Mouse (Mus musculus) embryonic facial prominence, embryonic 15.5 days (tissue): ENCODE results near the gene Eipr1. TPM values are rescaled to one million over a fixed set of nuclear protein-coding genes. Genes with fewer than 3 reads are reported as not detected.
"Not testable (repeated sequence)": the region's sequence is repeated elsewhere in the genome, so short reads cannot be mapped to it uniquely, and the experiment has no call there.

ENCODE experiments used
- ATAC-seq: fragments of 200-750 bp; cut with Nextera tagmentation; 2 replicates; pipeline ENCODE4 v1.8.0; 2017; ENCODE audit warnings: low read depth, moderate TSS enrichment; ENCODE audit not compliant: insufficient number of reproducible peaks, low FRiP score, low TSS enrichment
- H3K27ac ChIP-seq: fragments of 300-500 bp; sonication (generic); replicated peaks from 2 replicates; pipeline ENCODE4 v1.5.1; 2015; ENCODE audit warnings: mild to moderate bottlenecking, inconsistent platforms
- H3K27me3 ChIP-seq: fragments of 300-500 bp; sonication (generic); 2 replicates; pipeline ENCODE4 v1.6.1; 2015; ENCODE audit warnings: inconsistent platforms
- H3K36me3 ChIP-seq: fragments of 300-500 bp; sonication (generic); 2 replicates; pipeline ENCODE4 v1.6.1; 2015; ENCODE audit warnings: mild to moderate bottlenecking, inconsistent platforms
- H3K4me1 ChIP-seq: fragments of 300-500 bp; sonication (generic); 2 replicates; pipeline ENCODE4 v1.6.1; 2015; ENCODE audit warnings: inconsistent platforms
- H3K4me2 ChIP-seq: fragments of 300-500 bp; sonication (generic); replicated peaks from 2 replicates; pipeline ENCODE4 v1.6.1; 2015; ENCODE audit warnings: mild to moderate bottlenecking, inconsistent platforms
- H3K4me3 ChIP-seq: fragments of 300-500 bp; sonication (generic); replicated peaks from 2 replicates; pipeline ENCODE4 v1.5.1; 2015; ENCODE audit warnings: mild to moderate bottlenecking, inconsistent platforms
- H3K9ac ChIP-seq: fragments of 300-500 bp; sonication (generic); 2 replicates; pipeline ENCODE4 v1.6.1; 2015; ENCODE audit warnings: inconsistent platforms
- H3K9me3 ChIP-seq: fragments of 300-500 bp; sonication (generic); replicated peaks from 2 replicates; pipeline ENCODE4 v1.6.1; 2016; ENCODE audit warnings: inconsistent platforms
- WGBS: fragments of 180-500 bp; shearing (Covaris S2); methylation state at CpG from one replicate; pipeline ENCODE4 v1.1.7; 2015; 5-methylcytosine and 5-hydroxymethylcytosine counted together
- polyA plus RNA-seq: library from polyadenylated mRNA; unstranded; fragments of >200 nt; fragmentation: Nextera tagmentation; extraction: Ambion mirVana; gene quantifications from 2 replicates; pipeline ENCODE4 v1.2.1, GENCODE M21; 2015

Eipr1 gene
- polyA plus RNA-seq, 1 experiment from 2014 or later, result 31.5 TPM

DNA sequence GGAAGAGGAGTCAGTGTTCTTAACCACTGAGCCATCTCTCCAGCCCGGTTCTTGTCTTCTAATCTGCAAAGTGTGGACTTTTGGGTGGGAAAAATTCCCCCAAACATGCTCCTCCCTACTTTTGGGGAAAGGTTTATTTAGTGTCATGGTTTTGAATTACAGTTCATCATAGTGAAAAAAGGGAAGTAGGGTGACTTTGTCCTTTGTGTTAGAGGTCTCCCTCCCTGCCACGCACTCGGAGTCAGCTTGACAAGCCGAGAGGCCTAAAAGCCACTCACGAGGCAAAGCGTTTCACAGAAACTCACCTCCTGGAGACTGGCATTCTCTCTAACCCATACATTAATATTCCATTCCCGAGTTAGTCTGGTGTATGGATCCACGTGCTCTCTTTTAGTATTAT is 19.0 kb upstream of the Eipr1 start:
- no peak overlapping the region for H3K27ac ChIP-seq
- no peak overlapping the region for H3K4me2 ChIP-seq
- ATAC-seq, result no peak
- no peak overlapping the region for H3K4me3 ChIP-seq
- H3K36me3 ChIP-seq, result peaks cover 58% of the 10 kb centered on the region
- WGBS, result 95% methylated on average over 8 of the region's 8 CpGs
- no peaks in the 10 kb centered on the region for H3K27me3 ChIP-seq
- no peak overlapping the region for H3K9ac ChIP-seq
- no peaks in the 10 kb centered on the region for H3K9me3 ChIP-seq
- no peaks in the 10 kb centered on the region for H3K4me1 ChIP-seq

DNA sequence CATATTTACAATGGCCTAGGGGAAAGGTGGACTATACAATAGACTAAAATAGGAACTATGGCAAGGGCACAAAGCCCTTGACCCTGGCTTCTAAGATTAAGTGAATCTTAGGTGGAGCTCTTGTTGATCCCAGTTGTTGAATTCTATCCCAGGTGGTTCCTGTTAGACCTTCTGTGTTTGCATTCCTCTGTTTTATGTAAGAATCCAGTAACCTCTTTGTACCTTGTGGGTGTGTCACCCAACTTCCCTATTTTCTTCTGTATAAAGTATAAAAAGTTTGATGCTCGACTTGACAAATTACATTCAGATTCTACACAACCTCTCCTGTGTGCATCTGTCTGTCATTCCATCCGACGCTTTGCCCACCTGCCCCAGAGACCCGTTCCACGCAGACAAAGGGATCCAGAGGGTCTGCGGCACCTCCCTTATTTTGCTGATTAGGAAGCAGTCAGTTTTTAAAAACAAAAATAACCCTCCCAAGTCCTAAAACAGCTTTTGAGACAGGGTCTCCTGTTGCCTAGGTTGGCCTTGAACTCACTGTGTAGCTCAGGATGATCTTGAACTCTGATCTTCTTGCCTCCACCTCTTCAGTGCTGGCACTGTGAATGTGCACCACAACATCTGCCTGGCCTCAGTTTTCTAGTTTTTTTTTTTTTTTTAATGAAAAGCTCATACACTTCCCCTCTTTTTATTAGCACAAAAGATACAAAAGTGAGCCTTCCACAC is 17.9 kb upstream of the Eipr1 start:
- H3K4me2 ChIP-seq, ATAC-seq, H3K4me1 ChIP-seq, H3K9ac ChIP-seq, H3K27ac ChIP-seq, H3K27me3 ChIP-seq, H3K9me3 ChIP-seq, H3K4me3 ChIP-seq: not testable (repeated sequence)
- peaks cover 56% of the 10 kb centered on the region for H3K36me3 ChIP-seq
- 95% methylated on average over 6 of the region's 6 CpGs for WGBS

DNA sequence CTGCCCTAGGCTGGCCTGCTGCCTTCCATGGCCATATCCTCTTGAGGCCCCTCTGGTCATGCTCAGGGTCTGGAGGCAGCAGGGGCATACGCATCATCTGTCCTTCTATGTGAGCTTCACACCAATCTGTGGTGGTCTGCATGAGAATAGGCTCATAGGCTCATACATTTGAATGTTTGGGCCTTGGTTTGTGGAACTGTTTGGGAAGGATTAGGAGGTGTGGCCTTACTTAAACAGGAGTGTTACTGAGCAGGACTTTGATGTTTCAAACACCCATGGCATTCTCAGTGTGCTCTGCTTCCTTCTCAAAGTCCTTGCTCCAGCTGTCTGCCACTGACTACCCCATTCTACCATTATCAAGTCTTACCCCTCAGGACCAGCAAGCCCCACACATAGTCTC is 17.3 kb upstream of the Eipr1 start:
- no peak overlapping the region for H3K9ac ChIP-seq
- ATAC-seq, result no peak
- 97% methylated on average over 1 of the region's 1 CpGs for WGBS
- H3K36me3 ChIP-seq, result peaks cover 54% of the 10 kb centered on the region
- no peaks in the 10 kb centered on the region for H3K27me3 ChIP-seq
- H3K4me1 ChIP-seq, result no peaks in the 10 kb centered on the region
- H3K9me3 ChIP-seq, result no peaks in the 10 kb centered on the region
- H3K27ac ChIP-seq, result no peak overlapping the region
- H3K4me2 ChIP-seq, result no peak overlapping the region
- no peak overlapping the region for H3K4me3 ChIP-seq

DNA sequence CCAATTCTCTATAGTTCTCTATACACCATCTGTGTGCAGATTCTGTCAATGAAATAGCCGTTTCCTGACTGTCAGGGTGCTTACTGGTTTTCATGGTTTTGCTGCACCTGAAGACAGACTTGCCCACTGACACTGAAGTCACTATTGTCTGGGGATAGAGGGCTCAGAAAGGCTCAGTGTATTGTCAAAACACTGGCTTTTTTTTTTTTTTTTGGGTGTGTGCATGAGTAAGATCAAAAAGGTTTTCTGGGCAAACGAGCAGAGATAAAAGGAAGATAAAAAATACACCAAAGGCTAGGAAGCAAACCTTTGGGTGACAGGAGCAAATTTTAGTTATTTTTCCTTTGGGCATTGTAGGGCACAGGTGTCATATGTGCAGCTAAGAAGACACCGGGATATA is 16.3 kb upstream of the Eipr1 start:
- H3K4me3 ChIP-seq, result no peak overlapping the region
- no peak for ATAC-seq
- no peak overlapping the region for H3K27ac ChIP-seq
- no peak overlapping the region for H3K9ac ChIP-seq
- H3K4me1 ChIP-seq, result no peaks in the 10 kb centered on the region
- peaks cover 54% of the 10 kb centered on the region for H3K36me3 ChIP-seq
- H3K27me3 ChIP-seq, result no peaks in the 10 kb centered on the region
- H3K9me3 ChIP-seq, result no peaks in the 10 kb centered on the region
- WGBS, result 81% methylated on average over 3 of the region's 3 CpGs
- no peak overlapping the region for H3K4me2 ChIP-seq

DNA sequence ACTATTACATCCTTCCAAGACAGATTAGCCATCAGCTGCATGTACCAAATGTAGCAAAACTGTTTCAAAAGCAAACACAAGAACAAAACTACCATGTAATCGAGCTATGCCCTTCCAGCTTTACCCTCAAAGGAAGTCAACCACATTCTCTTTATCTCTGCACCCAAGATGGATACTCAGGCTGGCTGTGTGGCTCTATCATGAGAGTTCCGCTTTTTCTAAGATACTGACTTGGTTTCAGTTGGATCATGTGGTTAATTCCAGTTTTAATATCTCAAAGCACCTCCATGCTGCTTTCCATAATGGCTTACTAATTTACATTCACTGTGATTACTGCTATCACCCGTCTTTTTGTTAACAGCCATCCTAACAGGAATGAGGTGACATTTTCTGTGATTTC is 8.3 kb upstream of the Eipr1 start:
- Histone ChIP-seq H3K4me3 (no peak overlapping the region), H3K4me1 (peaks cover 3% of the 10 kb centered on the region; the same call in 1 of the 2 replicates), H3K27ac (no peak overlapping the region), H3K9me3 (no peaks in the 10 kb centered on the region), H3K27me3 (no peaks in the 10 kb centered on the region), H3K4me2 (no peak overlapping the region), H3K36me3 (peaks cover 41% of the 10 kb centered on the region), H3K9ac (no peak overlapping the region)
- ATAC-seq, result no peak
- 89% methylated on average over 3 of the region's 3 CpGs for WGBS

DNA sequence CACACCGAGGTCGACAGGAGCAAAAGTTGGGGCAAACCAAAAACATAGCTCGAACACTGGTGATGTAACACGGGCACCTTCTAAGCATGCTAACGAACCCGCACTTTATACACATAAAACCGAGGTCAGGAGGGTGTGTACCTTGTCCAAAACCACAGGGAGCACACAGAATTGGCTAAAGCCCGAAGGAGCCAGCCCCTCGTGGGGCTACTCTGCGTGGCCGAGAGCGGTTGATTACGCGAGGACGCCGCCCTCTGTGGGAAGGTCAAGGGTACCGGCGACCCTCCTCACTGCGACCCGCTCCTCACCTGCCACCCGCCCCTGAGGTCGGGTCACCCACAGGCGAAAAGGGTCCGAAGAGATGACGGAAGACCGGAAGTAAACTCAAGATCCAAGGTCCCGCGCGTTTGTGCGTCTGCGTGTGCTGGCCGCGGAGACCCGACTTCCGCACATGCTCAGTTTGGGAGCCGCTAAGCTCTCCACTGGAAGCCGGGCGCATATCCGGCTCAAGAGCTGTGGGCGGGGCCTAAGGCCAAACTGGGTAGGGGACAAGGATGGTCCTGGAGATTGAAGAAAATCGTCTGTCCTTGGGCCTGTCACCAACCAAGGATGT is 1.5 kb upstream of the Eipr1 start, which contains the start of gene Trappc12:
TSS of gene Trappc12 (minus strand) at position 452 of the 613 bp plus-strand sequence.
- WGBS, result under 1% methylated on average over 41 of the region's 41 CpGs
- Histone ChIP-seq H3K36me3 (peaks cover 16% of the 10 kb centered on the region; the same call in 1 of the 2 replicates), H3K4me2 (peak within 1 kb of the TSS; percentile 96), H3K9me3 (no peaks in the 10 kb centered on the region), H3K27me3 (no peaks in the 10 kb centered on the region), H3K9ac (peak within 1 kb of the TSS; percentile 61), H3K27ac (peak within 1 kb of the TSS; percentile 34; the same call in 1 of the 2 replicates), H3K4me3 (peak within 1 kb of the TSS; percentile 88), H3K4me1 (peaks cover 26% of the 10 kb centered on the region)
- ATAC-seq, result peak; percentile 87

DNA sequence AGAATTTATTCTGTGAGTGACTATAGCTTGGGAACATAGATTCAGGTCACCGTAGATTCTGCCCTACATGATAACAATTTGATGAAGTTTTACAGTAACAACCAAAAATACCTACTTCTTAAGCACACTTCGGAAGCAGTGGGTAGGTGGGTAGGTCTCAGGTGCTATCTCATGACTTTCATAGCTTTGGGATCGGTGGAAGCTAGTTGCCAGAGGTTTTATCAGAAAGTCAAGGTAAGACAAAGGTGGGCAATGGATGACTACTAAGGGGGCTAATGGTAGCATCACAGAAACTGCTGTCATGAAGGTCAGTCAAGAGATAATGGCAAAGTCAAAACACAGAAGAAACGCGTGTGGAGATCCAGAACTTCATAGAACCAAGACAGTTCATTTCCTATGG is 727 bp upstream of the Eipr1 start:
- H3K9ac ChIP-seq, result no peak overlapping the region
- no peaks in the 10 kb centered on the region for H3K27me3 ChIP-seq
- peaks cover 26% of the 10 kb centered on the region for H3K4me1 ChIP-seq
- peak overlapping the region; percentile 96 for H3K4me2 ChIP-seq
- H3K36me3 ChIP-seq, result peaks cover 15% of the 10 kb centered on the region; the same call in 1 of the 2 replicates
- no peaks in the 10 kb centered on the region for H3K9me3 ChIP-seq
- no peak for ATAC-seq
- no peak overlapping the region for H3K4me3 ChIP-seq
- no peak overlapping the region for H3K27ac ChIP-seq
- WGBS, result 94% methylated on average over 5 of the region's 5 CpGs

DNA sequence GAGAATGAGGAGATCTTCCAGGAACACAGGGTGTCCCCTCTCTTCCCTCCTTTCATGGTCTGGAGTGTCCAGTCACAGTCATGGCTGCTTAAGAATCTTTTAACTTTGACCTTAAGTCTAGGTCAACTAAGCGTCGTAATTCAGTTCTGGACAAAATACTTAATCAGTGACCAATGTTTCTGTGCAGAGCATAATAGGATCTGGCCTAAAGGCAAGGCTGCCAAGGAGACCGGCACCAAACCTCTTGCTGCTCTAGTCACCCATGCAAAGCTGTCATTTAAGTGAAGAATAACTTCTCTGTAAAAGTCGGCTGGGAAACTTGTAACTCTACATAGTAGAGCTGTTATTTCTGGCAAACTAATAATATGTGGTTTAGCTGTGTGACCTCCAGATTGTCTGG is 4.4 kb downstream of the Eipr1 start:
- Histone ChIP-seq H3K4me2 (no peak overlapping the region), H3K9ac (no peak overlapping the region), H3K4me3 (no peak overlapping the region), H3K36me3 (no peaks in the 10 kb centered on the region), H3K9me3 (no peaks in the 10 kb centered on the region), H3K27ac (no peak overlapping the region), H3K27me3 (no peaks in the 10 kb centered on the region), H3K4me1 (peaks cover 9% of the 10 kb centered on the region)
- WGBS, result 88% methylated on average over 4 of the region's 4 CpGs
- ATAC-seq, result no peak

DNA sequence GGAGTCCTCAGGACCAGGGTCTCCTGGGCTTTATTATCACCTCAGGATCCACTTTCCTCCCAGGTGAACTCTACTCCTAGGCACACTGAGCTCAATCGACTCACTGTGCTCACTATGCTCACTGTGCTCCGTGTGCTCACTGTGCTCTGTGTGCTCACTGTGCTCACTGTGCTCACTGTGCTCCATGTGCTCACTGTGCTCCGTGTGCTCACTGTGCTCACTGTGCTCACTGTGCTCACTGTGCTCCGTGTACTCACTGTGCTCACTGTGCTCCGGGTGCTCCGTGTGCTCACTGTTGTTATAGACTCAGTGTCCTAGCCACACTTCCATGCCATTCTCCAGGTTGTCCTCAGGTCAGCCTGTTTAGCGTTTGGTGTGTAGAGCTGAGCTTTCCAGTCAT is 18.4 kb downstream of the Eipr1 start:
- no peak overlapping the region for H3K4me2 ChIP-seq
- H3K4me3 ChIP-seq, result no peak overlapping the region
- ATAC-seq, result no peak
- no peaks in the 10 kb centered on the region for H3K9me3 ChIP-seq
- WGBS, result 89% methylated on average over 7 of the region's 7 CpGs
- H3K27me3 ChIP-seq, result no peaks in the 10 kb centered on the region
- no peak overlapping the region for H3K9ac ChIP-seq
- H3K27ac ChIP-seq, result no peak overlapping the region
- no peaks in the 10 kb centered on the region for H3K36me3 ChIP-seq
- H3K4me1 ChIP-seq, result no peaks in the 10 kb centered on the region

DNA sequence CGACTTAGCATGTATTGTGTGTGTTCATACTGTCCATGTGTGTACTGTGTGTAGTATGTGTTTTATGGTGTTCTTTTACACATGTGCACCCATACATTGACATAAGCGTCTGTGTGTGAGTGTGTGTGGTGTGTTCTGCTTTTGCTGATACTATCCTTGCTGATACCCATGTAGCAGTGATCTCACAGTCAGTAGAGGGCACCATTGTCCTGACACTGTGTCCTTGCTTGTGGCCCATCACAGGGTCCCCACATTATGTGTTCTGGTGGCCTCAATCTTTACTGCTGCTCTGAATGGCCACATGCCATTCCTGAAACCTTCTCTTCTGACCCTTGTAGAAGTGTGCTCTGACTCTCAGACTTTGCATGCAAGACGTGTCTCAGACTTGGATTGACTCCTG is 22.2 kb downstream of the Eipr1 start:
- no peaks in the 10 kb centered on the region for H3K27me3 ChIP-seq
- no peak overlapping the region for H3K4me3 ChIP-seq
- no peaks in the 10 kb centered on the region for H3K36me3 ChIP-seq
- no peaks in the 10 kb centered on the region for H3K4me1 ChIP-seq
- no peaks in the 10 kb centered on the region for H3K9me3 ChIP-seq
- H3K9ac ChIP-seq, result no peak overlapping the region
- ATAC-seq, result no peak
- no peak overlapping the region for H3K4me2 ChIP-seq
- WGBS, result 76% methylated on average over 3 of the region's 3 CpGs
- H3K27ac ChIP-seq, result no peak overlapping the region

DNA sequence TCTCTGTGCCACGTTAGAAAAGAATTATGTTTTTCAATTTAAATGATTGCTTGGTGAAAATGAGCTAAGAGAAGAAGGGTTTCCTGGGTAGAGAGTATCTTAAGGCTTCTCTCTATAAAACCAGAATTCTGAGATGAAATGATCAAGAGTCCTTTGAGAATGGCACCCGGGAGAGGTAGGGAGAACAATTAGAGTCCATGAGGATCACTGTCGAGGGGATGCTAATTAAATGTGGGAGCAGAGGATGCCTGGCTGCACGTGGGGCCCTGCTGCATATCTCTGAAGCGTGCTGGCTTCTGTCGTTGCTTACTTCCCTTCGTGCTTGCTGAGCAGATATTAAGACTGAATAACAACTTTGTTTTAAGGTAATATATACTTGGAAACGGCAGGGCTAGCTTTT is 23.5 kb downstream of the Eipr1 start:
- no peak for ATAC-seq
- Histone ChIP-seq H3K27ac (no peak overlapping the region), H3K9ac (no peak overlapping the region), H3K27me3 (no peaks in the 10 kb centered on the region), H3K36me3 (no peaks in the 10 kb centered on the region), H3K4me1 (no peaks in the 10 kb centered on the region), H3K9me3 (no peaks in the 10 kb centered on the region), H3K4me2 (no peak overlapping the region), H3K4me3 (no peak overlapping the region)
- WGBS, result 48% methylated on average over 8 of the region's 8 CpGs

DNA sequence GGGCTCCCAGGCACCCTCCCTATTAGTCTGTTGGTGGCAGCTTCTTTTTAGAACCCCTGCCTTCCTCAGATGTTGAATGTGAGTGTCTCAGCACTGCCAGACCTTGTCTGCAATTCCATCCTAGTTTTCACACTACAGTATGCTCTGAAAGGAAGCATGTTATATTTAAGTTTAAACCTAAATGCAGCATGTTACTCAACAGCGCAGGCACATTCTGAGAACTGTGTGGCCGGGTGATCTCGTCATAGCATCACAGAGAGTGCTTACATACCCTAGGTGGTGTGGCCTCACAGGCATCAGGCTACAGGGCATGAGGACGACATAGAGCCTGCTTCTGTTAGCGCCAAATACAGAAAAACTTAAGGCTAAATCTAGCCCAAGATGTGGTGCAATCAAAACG is 24.0 kb downstream of the Eipr1 start:
- H3K36me3 ChIP-seq, result no peaks in the 10 kb centered on the region
- ATAC-seq, result no peak
- 81% methylated on average over 6 of the region's 6 CpGs for WGBS

More for the DNA sequence above, 24.0 kb downstream of the Eipr1 start:
- H3K9ac ChIP-seq, result no peak overlapping the region
- H3K27ac ChIP-seq, result no peak overlapping the region
- no peaks in the 10 kb centered on the region for H3K27me3 ChIP-seq
- H3K4me3 ChIP-seq, result no peak overlapping the region
- H3K4me1 ChIP-seq, result no peaks in the 10 kb centered on the region
- no peaks in the 10 kb centered on the region for H3K9me3 ChIP-seq
- no peak overlapping the region for H3K4me2 ChIP-seq
